Mouse (Mus musculus) erythroblast, embryonic 14.5 days (primary cell): ENCODE data around the gene Foxp1.

Experiments
- GATA1 ChIP-seq: IDR thresholded peaks from 2 replicates; pipeline ENCODE4 v1.6.1; 2012; ENCODE audit warnings: low read length, inconsistent platforms, mixed read lengths
- TAL1 ChIP-seq: IDR thresholded peaks from 3 replicates; pipeline ENCODE4 v1.6.1; 2012; ENCODE audit warnings: low read length, inconsistent platforms, mixed read lengths

DNA sequence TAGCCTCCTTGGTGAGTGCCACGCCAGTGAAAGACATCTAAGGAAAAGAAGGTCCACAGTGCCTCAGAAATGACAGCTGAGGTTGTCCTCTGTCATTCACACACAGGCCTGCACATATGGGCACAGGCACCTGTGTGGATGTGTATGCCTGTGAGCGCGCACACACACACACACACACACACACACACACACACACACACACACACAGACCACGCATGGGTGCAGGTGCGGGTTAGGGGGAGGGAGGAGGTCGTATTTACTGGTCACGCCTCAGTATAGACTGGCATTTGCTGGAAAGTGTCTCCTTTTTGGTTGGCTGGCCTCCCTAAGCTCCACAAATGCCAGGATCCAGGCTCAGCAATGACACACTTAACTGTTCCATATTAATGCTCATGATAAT, 305.4 kb downstream of the Foxp1 start:
- TF ChIP-seq GATA1 (no peak), TAL1 (no peak)
